Comparison of ENCODE assay signal across 8 mouse cellular contexts in genomic region chr12:87443700-87444122, GRCm38 (mm10). TPM values are rescaled to one million over a fixed set of nuclear protein-coding genes. Genes with fewer than 3 reads are reported as not detected.
DNase-seq lines count a peak whose midpoint lies in the region; ATAC-seq lines count a peak whose summit lies in the region.

Slirp (plus strand) TSS chr12:87443896.
Alkbh1 (minus strand) TSS chr12:87444017.

- under 1% methylated on average over 28 of the region's 28 CpGs for WGBS in heart, embryonic 14.5 days
- under 1% methylated on average over 28 of the region's 28 CpGs for WGBS in liver, embryonic 13.5 days (ENCODE audit: insufficient replicate concordance)
- WGBS in stomach, embryonic 16.5 days = under 1% methylated on average over 28 of the region's 28 CpGs

- H3K36me3 ChIP-seq in heart, embryonic 14.5 days (ENCODE audit: control insufficient read depth, insufficient read depth, low read length) = peaks cover 59% of the 10 kb centered on the region
- H3K36me3 ChIP-seq in liver, embryonic 13.5 days = peaks cover 54% of the 10 kb centered on the region
- peaks cover 18% of the 10 kb centered on the region; the same call in 1 of the 2 replicates for H3K36me3 ChIP-seq in stomach, embryonic 16.5 days (ENCODE audit: control insufficient read depth, insufficient read depth, low read length)

- H3K4me1 ChIP-seq in heart, embryonic 14.5 days (ENCODE audit: control insufficient read depth in 2 of 2, insufficient read depth in 2 of 2, low read length in 2 of 2) = peaks cover 0 to 18% of the 10 kb centered on the region in 2 experiments; a peak in 2 of 4 replicates
- H3K4me1 ChIP-seq in liver, embryonic 13.5 days (replicated peaks) = peaks cover 37% of the 10 kb centered on the region
- H3K4me1 ChIP-seq in stomach, embryonic 16.5 days (ENCODE audit: control insufficient read depth, insufficient read depth, low read length) = peaks cover 8% of the 10 kb centered on the region; the same call in 1 of the 2 replicates

- H3K27ac ChIP-seq in heart, embryonic 14.5 days (replicated peaks in 1 of 2; ENCODE audit: control insufficient read depth in 1 of 2, insufficient read depth in 1 of 2, low read depth in 2 of 2, low read length in 2 of 2) = peak within 1 kb of the TSS; percentile 84 to 86
- peak within 1 kb of the TSS; percentile 76 for H3K27ac ChIP-seq in liver, embryonic 13.5 days
- peak within 1 kb of the TSS; percentile 90 for H3K27ac ChIP-seq in stomach, embryonic 16.5 days (ENCODE audit: low read length)

- no peaks in the 10 kb centered on the region for H3K9me3 ChIP-seq in heart, embryonic 14.5 days (ENCODE audit: control insufficient read depth, low read length)
- no peaks in the 10 kb centered on the region for H3K9me3 ChIP-seq in liver, embryonic 13.5 days (replicated peaks)
- H3K9me3 ChIP-seq in stomach, embryonic 16.5 days (replicated peaks; ENCODE audit: control insufficient read depth, low read length) = no peaks in the 10 kb centered on the region

- H3K4me3 ChIP-seq in heart, embryonic 14.5 days (ENCODE audit: control insufficient read depth in 1 of 2, insufficient read depth in 1 of 2, low read depth in 1 of 2, low read length in 2 of 2) = peak within 1 kb of the TSS; percentile 98 to 99
- peak within 1 kb of the TSS; percentile 87 for H3K4me3 ChIP-seq in liver, embryonic 13.5 days (replicated peaks)
- peak within 1 kb of the TSS; percentile 98 for H3K4me3 ChIP-seq in stomach, embryonic 16.5 days (replicated peaks; ENCODE audit: low read length)

- DNase-seq in c-Kit-negative CD71-positive TER-119-positive erythroid progenitor cells, embryonic 14.5 days (ENCODE audit: low read depth, low spot score) = peak; percentile 77
- peak; percentile 70 for DNase-seq in fibroblast of lung, adult 2 months (ENCODE audit: low read depth)
- peak; percentile 93 for DNase-seq in kidney, postnatal 14 days
- peak; percentile 81 for DNase-seq in liver, embryonic 13.5 days
- peak; percentile 91 for DNase-seq in neural tube, embryonic 10.5 days (ENCODE audit: extremely low spot score, low spot score)

- H3K27me3 ChIP-seq in heart, embryonic 14.5 days (ENCODE audit: control insufficient read depth, insufficient read depth, low read length) = no peaks in the 10 kb centered on the region
- no peaks in the 10 kb centered on the region for H3K27me3 ChIP-seq in liver, embryonic 13.5 days
- H3K27me3 ChIP-seq in stomach, embryonic 16.5 days (ENCODE audit: control insufficient read depth, insufficient read depth, low read length) = no peaks in the 10 kb centered on the region

- H3K4me2 ChIP-seq in heart, embryonic 14.5 days (ENCODE audit: low read length) = peak within 1 kb of the TSS; percentile 81
- peak within 1 kb of the TSS; percentile 82 for H3K4me2 ChIP-seq in liver, embryonic 13.5 days
- H3K4me2 ChIP-seq in stomach, embryonic 16.5 days (ENCODE audit: low read depth, low read length) = peak within 1 kb of the TSS; percentile 96

- H3K9ac ChIP-seq in heart, embryonic 14.5 days (ENCODE audit: low read length) = peak within 1 kb of the TSS; percentile 98
- H3K9ac ChIP-seq in liver, embryonic 13.5 days = peak within 1 kb of the TSS; percentile 94
- peak within 1 kb of the TSS; percentile 94 for H3K9ac ChIP-seq in stomach, embryonic 16.5 days (ENCODE audit: low read length)

- peak; percentile 95 for ATAC-seq in CD4-positive, CD25-positive, alpha-beta regulatory T cell, adult 4 months
- ATAC-seq in heart, embryonic 14.5 days (ENCODE audit: insufficient number of reproducible peaks, insufficient read depth, low FRiP score, low read depth) = peak; percentile 74
- ATAC-seq in liver, embryonic 13.5 days (ENCODE audit: low read depth) = peak; percentile 86
- ATAC-seq in stomach, embryonic 16.5 days (ENCODE audit: insufficient read depth, low FRiP score) = peak; percentile 90

RNA-seq across cellular contexts. Expression of gene Slirp, which starts in this region (rescaled TPM):
- polyA plus RNA-seq in CD4-positive, CD25-positive, alpha-beta regulatory T cell, adult 4 months (2017; shearing (Covaris generic)) = 100 to 1,000 TPM in 1 of 2 experiments, 10 to 100 TPM in 1; 63.8 to 113 TPM
- polyA plus RNA-seq in heart, embryonic 14.5 days (2014; fragmentation: Nextera tagmentation; extraction: Ambion mirVana) = 248 and 265 TPM in 2 replicates
- polyA plus RNA-seq in liver, embryonic 13.5 days (2015; fragmentation: Nextera tagmentation; extraction: Ambion mirVana) = 228 and 232 TPM in 2 replicates
- polyA plus RNA-seq in stomach, embryonic 16.5 days (2015; fragmentation: Nextera tagmentation; extraction: Ambion mirVana) = 259 and 291 TPM in 2 replicates

RNA-seq across cellular contexts. Expression of gene Alkbh1, which starts in this region (rescaled TPM):
- 10 to 100 TPM; 63.6 to 82.0 TPM for polyA plus RNA-seq in CD4-positive, CD25-positive, alpha-beta regulatory T cell, adult 4 months (2017; shearing (Covaris generic))
- polyA plus RNA-seq in heart, embryonic 14.5 days (2014; fragmentation: Nextera tagmentation; extraction: Ambion mirVana) = 29.5 and 36.1 TPM in 2 replicates
- polyA plus RNA-seq in liver, embryonic 13.5 days (2015; fragmentation: Nextera tagmentation; extraction: Ambion mirVana) = 20.6 and 24.9 TPM in 2 replicates
- 50.3 and 51.6 TPM in 2 replicates for polyA plus RNA-seq in stomach, embryonic 16.5 days (2015; fragmentation: Nextera tagmentation; extraction: Ambion mirVana)

Comparison
In these comparisons a context has a peak if more than half of its experiments do, and no peak if none do; other contexts are left out.
1. Peak in every context shown above with its lines: DNase-seq, ATAC-seq, H3K4me3 ChIP-seq and H3K27ac ChIP-seq.